Mouse (Mus musculus) layer of hippocampus, adult 9-11 months (tissue): ENCODE data around the gene Gsdma2.
"Not testable (repeated sequence)": the region's sequence is repeated elsewhere in the genome, so short reads cannot be mapped to it uniquely, and the experiment has no call there.

Experiments used
- DNase-seq: peaks from one replicate; pipeline ENCODE4 v3.0.0; 2022

Gene Gsdma2

DNA sequence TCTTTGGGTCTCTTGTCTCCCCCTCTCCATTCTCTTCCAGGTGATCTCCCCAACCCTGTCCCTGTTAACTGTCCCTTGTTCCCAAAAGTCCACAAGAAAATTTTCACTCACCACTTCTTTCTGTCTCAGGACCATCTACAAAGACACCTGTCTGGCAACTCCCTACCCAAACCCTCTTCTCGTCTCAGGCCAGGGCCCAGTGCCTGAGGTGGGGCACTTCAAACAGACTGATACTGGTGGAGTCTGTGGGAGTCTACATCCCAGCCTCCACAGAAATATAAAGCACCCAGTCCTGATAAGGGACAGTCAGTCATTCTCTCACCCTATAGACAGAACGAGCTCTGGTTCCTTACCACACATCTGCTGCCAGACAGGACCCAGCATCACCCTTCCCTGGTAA is at the start of gene Gsdma2:
Gsdma2 (plus strand) TSS at position 301 of the 400 bp plus-strand sequence.
- no peak for DNase-seq

DNA sequence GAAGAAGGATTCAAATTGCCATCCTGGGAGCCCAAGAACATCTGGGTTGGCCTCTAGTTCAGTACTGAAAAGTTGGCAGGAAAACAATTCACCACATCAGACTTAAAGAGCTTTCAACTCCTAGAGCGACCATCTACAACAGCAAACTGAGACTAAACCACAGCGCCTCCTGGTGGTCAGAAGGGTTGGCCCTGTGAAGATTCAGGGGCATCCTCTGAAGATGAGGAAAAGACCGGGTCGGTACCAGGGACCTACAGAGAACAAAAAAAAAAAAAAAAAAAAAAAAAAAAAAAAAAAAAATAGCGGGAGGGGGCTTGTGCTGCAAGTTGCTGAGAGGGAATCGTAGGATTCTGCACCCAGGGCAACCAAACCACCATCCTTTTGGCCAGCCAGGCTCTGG is 49.2 kb upstream of the Gsdma2 start:
- DNase-seq = no peak

DNA sequence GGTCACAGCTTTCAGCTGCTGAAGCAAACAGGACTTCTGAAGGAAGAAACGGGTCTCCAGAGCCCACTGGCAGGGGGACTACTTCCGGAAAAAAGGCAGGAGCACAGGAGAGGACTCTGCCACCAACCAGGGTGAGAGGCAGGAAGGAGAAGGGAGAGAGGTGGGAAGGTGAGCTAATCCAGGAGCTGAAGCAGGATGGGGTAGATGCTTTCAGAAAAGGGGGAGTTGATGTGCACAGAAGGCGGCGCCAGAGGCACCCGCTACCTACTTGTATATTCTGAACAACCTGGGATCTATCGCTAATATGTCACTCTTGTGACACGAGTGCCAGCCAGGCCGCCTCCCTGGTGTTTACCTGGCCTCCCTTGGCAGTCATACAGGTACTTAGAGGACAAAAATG is 48.6 kb upstream of the Gsdma2 start, which contains the start of gene Lrrc3c:
Lrrc3c (plus strand) TSS at position 301 of the 400 bp plus-strand sequence.
- no peak for DNase-seq

DNA sequence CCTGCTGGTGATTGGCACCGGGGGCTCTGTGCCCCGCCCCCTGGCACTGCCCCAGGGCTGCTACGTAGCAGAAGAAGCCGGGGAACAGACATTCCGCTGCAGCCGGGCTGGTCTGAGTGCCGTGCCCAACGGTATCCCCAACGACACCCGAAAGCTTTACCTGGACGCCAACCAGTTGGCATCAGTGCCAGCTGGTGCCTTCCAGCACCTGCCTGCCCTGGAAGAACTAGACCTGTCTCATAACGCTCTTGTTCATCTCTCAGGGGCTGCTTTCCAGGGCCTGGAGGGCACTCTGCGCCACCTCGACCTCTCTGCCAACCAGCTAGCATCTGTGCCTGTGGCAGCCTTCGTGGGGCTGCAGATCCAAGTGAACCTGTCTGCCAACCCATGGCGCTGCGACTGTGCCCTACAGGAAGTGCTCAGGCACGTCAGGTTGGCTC is 47.7 kb upstream of the Gsdma2 start:
- no peak for DNase-seq

DNA sequence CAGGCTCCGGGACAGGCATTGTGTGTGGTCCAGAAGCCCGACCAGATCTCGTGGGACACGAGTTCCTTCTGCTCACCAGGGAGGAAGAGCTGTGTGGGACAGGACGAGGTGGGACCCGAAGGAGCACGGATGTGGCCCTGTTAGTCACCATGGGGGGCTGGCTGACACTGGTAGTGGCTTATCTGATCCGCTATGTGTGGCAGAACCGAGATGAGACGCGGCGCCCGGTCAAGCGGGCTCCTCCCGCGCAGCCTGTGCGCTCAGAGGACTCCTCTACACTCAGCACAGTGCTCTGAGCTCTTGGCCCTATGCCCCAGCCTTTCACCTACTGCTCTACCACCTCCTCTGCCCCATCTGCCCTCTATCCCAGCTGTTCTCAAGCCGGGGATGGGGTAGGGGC is 47.3 kb upstream of the Gsdma2 start:
- DNase-seq = no peak

DNA sequence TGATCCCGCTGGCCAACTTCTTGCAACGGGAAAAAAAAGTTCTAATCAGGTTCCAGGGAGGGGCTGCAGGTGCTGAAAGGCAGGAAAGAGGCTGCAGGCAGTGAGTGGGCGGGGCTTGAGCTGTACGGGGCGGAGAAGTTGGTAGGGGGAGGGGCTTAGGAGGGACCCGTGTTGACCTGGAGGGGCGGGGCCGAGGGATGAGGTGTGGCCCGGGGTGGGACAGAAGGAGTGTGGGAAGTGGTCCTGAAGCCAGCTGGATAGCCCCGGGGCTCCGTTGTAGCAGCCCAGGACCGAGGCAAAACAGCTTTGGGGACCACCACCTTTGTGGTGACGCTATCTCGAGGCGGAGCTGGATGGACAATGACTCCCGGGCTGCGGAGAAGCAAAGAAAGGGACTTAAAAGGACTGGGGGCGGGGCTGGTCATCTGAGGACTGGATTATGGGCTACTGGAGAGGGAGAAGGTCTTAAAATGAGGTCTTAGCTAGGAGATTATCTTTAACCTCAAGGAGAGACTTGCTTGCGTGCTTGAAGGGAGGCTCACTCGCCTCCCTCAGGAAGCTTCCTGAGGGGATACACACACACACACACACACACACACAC is 44.4 kb upstream of the Gsdma2 start:
- no peak for DNase-seq

DNA sequence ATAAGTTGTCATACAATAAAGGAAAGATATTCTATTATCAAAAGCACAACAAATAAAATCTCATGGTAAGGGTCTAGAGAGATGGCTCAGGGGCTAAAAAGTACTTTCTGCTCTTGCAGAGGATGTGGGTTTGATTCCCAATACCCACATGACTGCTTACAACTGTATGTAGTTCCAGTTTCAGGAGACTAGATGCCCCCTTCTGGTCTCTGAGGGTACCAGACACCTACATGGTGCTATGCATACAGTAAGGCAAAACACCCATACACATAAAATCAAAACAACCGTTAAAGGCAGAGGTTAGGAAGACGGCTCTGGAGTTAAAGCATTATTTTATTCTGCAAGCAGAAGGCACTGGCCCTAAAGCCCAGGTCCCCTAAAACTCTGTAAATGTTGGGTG is 42.6 kb upstream of the Gsdma2 start:
- DNase-seq = no peak

DNA sequence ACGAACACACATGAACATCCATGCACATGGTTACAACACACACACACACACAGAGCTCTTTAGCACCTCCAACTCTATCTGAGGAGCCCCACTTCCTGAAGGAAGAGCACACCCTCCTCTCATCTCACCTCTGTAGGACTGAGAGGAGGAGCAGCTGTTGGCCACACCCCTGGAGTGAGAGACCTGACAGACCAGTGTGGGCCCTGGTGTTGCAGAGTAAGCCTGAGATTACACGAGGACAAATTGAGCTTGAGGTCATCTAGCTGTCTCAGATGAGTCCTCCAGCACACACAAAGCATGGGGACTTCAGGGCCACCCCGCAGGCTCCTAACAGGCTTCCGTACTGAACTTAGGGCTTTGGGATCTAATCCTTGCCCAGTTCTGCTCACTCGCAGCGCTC is 41.6 kb upstream of the Gsdma2 start:
- not testable (repeated sequence) for DNase-seq

DNA sequence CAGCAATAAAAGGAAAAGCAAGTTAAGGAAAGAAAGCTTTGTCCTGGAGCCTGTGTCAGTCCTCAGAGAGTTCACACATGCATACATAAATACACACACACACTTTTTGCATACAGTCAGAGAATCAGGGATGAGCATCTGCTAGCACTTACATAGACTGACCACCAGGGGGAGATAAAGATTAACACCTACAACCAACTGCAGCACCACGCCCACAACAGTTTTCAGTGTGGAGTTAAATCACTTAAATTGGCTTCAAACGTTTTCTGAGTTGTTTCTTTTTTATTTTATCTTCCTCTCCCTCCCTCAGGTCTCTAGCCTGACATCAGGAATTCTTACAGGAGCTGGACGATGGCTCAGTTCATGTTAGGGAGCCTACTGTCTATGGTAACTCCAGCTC is 39.8 kb upstream of the Gsdma2 start:
- DNase-seq = no peak

DNA sequence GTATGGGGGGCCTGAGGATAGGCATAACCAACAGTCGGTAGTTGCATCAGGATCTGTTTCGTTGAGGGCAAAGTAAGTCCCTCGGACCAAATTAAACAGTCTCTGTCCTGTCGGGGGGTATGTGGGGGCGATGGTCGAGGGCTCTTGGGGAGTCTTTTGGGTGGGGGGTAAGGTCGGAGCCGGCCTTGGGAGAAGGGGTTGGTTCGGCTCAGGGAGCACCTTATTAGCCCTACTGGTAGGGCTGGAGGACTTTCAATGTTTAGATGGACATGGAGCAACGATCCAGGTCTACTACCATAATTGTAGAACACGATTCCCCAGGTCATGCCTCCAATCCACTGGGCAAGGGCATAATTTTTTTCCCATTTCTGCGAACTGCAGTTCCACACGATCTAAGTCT is 25.8 kb upstream of the Gsdma2 start:
- no peak for DNase-seq

DNA sequence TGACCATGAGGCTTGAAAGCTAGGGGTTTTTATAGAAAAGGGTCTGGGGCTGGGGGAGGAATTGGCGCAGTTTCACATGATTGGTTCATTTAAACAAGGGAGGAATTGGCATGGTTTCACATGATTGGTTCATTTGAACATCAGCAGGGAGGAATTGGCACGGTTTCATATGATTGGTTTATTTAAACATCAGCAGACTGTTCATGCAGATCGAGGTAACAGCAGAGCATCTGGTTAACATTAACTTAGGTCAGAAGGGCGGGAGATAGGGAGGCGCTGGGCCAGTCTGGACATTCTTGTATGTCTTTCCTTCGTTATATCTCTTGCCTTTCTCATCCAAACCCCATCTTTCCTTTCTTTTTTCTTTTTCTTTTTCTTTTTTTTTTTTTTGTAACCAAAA is 22.6 kb upstream of the Gsdma2 start:
- not testable (repeated sequence) for DNase-seq

DNA sequence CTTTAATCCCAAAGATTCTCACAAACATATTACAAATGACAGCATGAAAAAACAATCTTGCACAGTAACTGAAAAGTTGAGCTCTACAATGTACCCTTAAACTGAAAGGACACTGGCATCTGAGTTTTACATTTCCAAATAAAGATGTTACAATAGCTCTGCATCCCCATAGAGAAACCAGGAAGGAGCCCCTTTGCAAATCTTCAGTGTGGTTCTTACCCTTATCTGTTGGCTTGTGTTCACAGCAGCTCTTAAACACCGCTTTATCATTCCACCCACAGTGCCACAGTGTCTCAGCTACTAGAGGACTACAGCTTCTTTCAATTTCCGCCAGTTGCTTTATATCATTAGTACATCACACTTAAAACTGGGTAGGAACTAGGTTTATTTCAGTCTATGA is 22.2 kb upstream of the Gsdma2 start:
- not testable (repeated sequence) for DNase-seq

DNA sequence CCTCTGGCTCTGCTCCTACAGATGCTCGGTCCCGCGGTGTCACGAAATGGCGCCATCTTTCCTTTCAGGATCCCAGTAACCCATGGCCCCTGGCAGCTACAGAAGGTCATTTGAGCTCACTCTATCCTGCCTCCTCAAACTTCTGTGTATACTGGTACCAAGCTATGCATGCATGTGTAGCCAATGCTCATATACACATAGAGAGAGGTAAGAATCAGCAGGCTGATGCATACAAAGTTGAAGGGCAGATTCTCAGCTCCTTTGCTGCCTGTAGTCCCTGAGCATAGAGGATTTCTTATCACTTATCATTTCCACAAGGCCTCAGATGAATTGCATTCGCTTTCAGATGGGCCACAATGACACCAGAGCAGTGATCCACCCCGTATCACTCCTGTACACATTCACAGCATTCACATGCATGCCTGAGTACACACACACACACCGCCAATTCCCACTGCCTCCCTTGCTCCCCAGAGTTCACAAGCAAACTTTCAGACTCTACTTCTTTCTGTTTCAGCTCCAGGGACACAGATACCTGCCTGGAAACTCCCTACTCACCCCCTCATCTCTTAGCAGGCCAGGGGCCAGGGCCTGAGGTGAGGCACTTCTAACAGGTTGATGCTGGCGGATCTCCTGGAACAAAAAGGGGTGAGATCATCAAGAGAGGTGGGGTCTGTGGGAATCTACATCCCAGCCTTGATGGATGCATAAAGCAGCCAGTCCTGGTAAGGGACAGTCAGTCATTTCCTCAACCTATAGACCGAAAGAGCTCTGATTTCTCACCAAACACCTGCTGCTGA is 20.7 kb upstream of the Gsdma2 start, which contains the start of the genes Gm12355 and Gsdma3:
Gm12355 (minus strand) TSS at position 51 of the 800 bp plus-strand sequence.
Gsdma3 (plus strand) TSS at position 750 of the 800 bp plus-strand sequence.
- no peak for DNase-seq

DNA sequence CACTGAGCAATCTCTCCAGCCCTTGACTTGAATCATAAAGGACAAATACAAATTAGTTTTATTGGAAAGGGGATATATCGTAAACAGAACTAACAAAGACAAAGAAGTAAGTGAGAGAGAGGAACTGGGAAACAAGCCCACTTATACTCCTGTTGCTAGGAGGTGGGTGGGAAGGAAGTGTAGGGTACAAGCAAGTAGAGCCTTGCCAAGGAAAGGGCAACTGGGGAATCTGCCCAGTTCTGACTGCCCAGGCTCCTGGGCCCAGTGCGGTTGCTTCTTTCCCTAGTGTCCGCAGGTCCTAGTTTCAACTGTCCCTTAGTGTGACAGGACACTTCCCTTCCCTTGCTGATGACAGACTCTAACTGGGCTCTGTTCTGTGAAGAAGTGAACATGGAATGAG is 17.9 kb upstream of the Gsdma2 start:
- no peak for DNase-seq

DNA sequence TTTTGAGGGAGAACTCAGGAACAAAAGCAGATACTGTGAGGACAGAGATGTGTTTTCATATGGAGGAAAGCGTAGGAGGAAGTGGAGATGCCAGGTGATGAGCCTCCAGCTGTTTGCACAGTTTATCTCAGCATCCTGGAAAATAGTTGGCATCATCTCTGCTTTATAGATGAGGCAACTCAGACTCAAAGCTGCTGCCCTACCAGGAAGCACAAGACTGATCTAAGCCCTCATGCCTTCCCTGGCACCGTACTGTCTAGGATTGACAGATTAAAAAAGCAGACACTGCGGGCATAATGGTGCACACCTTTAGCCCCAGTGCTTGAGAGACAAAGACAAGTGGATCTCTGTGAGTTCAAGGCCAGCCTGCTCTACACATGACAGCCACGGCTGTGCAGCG is 15.9 kb upstream of the Gsdma2 start:
- DNase-seq = no peak

DNA sequence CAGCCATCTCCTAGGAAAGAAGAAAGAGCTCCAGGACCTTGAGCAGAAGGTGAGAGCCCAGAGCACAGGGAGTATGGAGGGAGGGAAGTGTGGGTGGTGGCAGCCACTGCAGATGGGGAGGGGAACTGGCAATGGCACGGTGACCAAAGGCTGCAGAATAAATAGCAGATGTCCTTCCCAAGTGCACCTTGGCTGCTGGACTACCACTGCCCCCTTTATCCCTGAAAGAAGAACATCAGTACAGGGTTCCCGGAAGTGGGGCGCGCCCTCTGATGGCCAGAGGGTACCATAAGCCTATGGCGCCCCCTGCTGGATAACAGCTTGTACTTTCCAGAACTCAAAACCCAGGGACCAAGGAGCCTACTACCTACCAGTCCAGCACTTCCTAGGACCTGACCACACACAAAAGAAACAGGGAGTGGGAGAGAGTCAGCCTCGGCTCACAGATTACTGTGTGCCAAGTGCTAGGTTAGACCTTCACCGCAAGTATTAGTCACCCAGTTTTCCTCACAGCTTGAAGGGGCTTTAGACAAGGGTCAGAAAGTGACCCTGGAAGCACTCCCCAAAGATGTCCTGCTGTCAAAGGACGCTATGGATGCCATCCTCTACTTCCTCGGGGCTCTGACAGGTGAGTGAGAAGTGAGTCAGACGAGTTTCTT is 11.1 kb upstream of the Gsdma2 start:
- DNase-seq = not testable (repeated sequence)

DNA sequence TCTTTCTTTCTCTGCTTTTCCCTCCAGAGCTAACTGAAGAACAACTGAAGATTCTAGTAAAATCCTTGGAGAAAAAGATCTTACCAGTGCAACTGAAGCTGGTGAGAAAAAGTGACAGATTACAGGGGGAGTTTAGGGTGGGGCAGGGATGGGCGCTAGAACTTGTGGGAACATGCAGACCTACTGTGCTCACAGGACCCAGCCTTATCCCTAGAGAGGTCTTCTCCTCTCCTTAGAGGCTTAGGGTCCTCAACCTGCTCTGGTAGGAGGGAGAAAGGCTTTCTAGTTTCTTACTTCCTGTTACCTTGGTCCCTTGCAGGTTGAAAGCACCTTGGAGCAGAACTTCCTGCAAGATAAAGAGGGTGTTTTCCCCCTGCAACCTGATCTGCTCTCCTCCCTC is 9.1 kb upstream of the Gsdma2 start:
- DNase-seq = no peak

DNA sequence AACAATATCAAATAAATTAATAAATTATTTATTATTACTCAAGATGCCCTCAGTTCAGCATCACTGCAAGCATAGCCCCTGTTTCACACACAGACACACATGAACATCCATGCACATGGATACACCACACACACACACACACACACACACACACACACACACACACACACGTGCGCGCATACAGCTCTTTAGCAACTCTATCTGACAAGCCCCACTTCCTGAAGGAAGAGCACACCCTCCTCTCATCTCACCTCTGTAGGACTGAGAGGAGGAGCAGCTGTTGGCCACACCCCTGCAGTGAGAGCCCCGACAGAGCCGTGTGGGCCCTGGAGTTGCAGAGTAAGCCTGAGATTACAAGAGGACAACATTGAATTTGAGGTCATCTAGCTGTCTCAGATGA is 6.5 kb upstream of the Gsdma2 start:
- no peak for DNase-seq

DNA sequence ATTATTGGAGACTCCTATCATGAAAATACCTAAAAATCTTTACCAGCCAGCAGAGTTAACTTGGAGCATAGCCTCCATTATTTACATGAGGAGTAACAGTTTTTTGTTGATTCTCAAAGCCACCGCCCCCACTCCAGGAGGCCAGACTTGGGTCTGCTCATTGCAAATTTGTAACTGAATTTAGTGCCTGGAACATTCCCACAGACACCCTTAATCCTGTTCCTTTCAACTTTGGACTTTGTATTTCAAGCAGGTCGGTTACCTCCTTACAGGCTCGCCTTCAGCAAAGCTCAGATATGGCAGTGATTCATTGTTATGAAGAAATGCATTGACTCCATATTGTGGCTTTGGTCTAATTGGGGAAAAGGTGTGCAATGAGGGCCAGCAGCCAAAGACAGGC is 1.8 kb upstream of the Gsdma2 start:
- DNase-seq = no peak

DNA sequence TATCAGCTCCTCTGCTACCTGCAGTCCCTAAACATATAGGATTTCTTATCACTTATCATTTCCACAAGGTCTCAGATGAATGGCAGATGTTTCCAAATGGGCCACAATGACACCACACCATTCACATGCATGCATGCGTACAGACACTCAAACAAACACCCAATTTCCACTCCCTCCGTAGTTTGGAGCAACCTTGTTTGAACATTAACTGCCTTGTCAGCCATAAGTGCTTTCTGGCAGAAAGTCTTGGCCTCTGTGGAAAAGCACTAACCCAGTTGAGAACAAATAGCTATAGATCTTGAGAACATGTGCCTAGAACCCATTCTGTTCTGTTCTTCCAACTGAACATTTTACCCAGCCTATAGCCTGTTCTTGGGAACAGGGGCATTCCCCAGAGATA is 613 bp upstream of the Gsdma2 start:
- DNase-seq = no peak

DNA sequence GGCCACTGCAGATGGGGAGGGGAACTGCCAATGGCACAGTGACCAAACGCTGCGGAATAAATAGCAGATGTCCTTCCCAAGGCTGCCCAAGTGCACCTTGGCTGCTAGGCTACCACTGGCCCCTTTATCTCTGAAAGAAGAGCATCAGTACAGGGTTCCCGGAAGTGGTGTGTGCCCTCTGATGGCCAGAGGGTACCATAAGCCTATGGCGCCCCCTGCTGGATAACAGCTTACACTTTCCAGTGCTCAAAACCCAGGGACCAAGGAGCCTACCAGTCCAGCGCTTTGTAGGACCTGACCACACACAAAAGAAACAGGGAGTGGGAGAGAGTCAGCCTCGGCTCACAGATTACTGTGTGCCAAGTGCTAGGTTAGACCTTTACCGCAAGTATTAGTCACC is 8.5 kb downstream of the Gsdma2 start:
- peak; percentile 11 for DNase-seq

DNA sequence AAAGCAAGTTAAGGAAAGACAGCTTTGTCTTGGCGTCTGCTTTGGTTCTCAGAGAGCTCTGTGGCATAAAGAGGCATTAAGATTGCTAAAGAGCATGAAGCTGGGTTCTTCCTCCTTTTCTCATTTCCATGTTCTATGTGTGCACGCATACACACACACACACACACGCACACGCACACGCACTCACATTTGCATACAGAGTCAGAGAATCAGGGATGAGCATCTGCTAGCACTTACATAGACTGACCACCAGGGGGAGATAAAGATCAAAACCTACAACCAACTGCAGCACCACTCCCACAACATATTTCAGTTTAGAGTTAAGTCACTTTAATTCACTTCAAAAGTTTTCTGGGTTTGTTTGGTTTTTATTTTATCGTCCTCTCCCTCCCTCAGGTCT is 14.0 kb downstream of the Gsdma2 start:
- peak; percentile 65 for DNase-seq

DNA sequence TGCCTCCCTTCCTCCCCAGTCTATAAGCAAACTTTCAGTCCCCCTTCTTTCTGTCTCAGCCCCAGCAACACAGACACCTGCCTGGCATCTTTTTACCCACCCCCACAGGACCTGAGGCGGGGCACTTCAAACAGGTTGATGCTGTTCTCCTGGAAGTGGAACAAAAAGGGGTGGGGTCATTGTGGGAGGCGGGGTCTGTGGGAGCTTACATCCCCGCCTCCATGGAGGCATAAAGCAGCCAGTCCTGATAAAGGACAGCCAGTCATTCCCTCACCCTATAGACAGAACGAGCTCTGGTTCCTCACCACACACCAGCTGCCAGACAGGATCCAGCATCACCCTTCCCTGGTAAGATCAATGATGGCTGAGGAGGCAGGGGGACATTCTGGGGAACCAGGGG is 17.5 kb downstream of the Gsdma2 start, which contains the start of gene Gsdma:
Gsdma (plus strand) TSS at position 261 of the 400 bp plus-strand sequence.
- no peak for DNase-seq

DNA sequence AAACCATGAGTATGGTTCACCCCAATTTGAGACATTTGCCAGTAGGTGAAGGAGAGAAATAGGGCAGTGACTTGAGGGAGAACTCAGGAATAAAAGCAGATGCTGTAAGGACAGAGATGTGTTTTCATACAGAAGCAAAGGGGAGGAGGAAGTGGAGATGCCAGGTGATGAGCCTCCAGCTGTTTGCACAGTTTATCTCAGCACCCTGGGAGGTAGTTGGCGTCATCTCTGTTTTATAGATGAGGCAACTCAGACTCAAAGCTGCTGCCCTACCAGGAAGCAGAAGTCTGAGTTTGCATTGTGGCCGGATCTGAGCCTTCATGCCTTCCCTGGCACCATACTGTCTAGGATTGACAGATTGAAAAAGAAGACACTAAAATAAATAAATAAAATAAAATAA is 22.4 kb downstream of the Gsdma2 start:
- DNase-seq = no peak
